Mouse (Mus musculus): Measurements from ENCODE around the gene Gimap1. TPM values are rescaled to one million over a fixed set of nuclear protein-coding genes. Genes with fewer than 3 reads are reported as not detected.

The Gimap1 gene
- polyA plus RNA-seq, 1 experiment from 2014 or later, result 5.6 TPM

DNA sequence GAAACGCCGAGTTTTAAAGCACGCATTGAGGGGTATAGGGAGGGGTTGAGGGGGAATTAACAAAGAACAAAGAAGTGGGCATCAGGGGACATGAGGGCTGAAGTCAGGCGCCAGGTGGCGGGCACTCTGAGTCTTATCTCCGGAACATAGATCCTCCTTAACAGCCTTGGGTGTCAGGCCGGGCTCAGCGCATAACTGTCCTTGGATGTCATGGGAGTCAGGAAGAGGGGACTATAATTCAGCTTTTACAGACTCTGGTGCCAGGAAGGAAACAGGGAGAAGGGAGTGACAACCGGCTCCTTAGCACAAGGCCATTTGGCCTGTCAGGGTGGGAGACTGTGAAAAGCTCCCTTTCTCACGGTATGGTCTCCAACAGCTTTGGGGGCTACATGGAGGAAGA, 25.6 kb downstream of the Gimap1 start:
- ATAC-seq (replicated peaks; ENCODE audit: insufficient number of reproducible peaks, low FRiP score, low TSS enrichment, low read depth) (no peak), DNase-seq (ENCODE audit: low spot score) (no peak)
- Histone ChIP-seq H3K27ac (replicated peaks; ENCODE audit: low read depth, low read length) (no peak overlapping the region), H3K4me3 (ENCODE audit: low read depth, low read length) (no peak overlapping the region), H3K9ac (replicated peaks; ENCODE audit: low read length) (no peak overlapping the region), H3K27me3 (ENCODE audit: control insufficient read depth, insufficient read depth, low read length) (no peaks in the 10 kb centered on the region), H3K4me2 (ENCODE audit: low read depth, low read length) (no peak overlapping the region), H3K4me1 (ENCODE audit: control insufficient read depth, insufficient read depth, low read length) (no peaks in the 10 kb centered on the region), H3K36me3 (replicated peaks; ENCODE audit: control insufficient read depth, insufficient read depth, low read depth, low read length) (no peaks in the 10 kb centered on the region), H3K9me3 (replicated peaks; ENCODE audit: control insufficient read depth, low read length) (no peaks in the 10 kb centered on the region)
- WGBS, result 90% methylated on average over 10 of the region's 10 CpGs

DNA sequence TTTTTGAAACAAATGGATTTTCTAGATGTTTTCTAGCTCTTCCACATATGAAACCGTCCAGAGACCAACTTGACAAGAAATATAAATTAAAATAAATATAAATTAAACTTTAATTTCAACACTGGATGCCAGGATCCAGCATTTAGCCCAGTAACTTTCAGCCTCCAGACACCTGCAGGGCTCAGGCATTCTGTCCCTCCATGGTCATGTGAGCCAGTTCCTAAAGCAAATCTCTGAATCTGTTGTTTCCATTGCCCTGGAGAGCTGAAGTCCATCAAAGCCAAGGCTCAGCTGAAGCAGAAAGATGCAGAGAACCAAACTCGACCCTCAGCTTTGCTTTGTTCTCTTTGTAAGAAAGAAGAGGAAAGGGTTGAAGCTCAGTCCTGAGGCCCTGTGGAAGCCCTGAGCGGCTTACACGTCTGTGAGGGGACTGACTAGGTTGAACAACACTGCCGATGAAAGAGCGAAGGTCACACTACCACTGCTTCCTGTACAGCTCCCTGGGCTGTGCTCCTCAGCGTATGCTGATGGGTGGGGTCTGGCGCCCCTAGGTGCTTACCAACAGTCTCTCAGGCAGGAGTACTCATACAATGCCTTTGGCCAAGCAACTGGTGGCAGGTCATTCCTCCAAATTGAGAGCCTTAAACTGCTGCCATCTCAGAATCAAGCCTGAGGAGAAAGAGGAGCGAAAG, 29.5 kb downstream of the Gimap1 start:
- Histone ChIP-seq H3K4me1 (ENCODE audit: control insufficient read depth, insufficient read depth, low read length) (no peaks in the 10 kb centered on the region), H3K9me3 (replicated peaks; ENCODE audit: control insufficient read depth, low read length) (no peaks in the 10 kb centered on the region), H3K4me3 (ENCODE audit: low read depth, low read length) (no peak overlapping the region), H3K27ac (replicated peaks; ENCODE audit: low read depth, low read length) (no peak overlapping the region), H3K27me3 (ENCODE audit: control insufficient read depth, insufficient read depth, low read length) (no peaks in the 10 kb centered on the region), H3K4me2 (ENCODE audit: low read depth, low read length) (no peak overlapping the region), H3K9ac (replicated peaks; ENCODE audit: low read length) (no peak overlapping the region), H3K36me3 (replicated peaks; ENCODE audit: control insufficient read depth, insufficient read depth, low read depth, low read length) (no peaks in the 10 kb centered on the region)
- no peak for ATAC-seq (replicated peaks; ENCODE audit: insufficient number of reproducible peaks, low FRiP score, low TSS enrichment, low read depth)
- no peak for DNase-seq (ENCODE audit: low spot score)
- 62% methylated on average over 9 of the region's 9 CpGs for WGBS

DNA sequence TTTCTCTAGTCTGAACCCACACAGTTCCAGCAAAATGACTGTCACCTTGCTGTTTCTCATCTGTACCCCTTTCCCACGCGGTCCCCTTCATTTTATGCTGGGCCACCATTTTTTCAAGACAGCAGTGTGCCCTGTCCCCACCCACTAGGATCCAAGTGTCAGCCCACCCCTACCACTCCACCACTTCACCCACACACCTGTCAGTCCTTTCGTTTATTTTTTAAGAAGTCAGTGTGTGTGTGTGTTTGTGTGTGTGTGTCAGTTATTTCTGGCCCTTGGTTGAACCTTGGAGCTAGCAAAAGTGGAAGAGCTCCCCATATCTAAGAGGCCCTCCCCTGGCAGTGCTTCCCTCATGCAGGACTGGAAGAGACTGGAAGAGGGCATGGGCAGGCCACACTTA, 30.1 kb downstream of the Gimap1 start:
- ATAC-seq (replicated peaks; ENCODE audit: insufficient number of reproducible peaks, low FRiP score, low TSS enrichment, low read depth) (no peak), DNase-seq (ENCODE audit: low spot score) (no peak)
- Histone ChIP-seq H3K4me3 (ENCODE audit: low read depth, low read length) (no peak overlapping the region), H3K4me1 (ENCODE audit: control insufficient read depth, insufficient read depth, low read length) (no peaks in the 10 kb centered on the region), H3K9me3 (replicated peaks; ENCODE audit: control insufficient read depth, low read length) (no peaks in the 10 kb centered on the region), H3K4me2 (ENCODE audit: low read depth, low read length) (no peak overlapping the region), H3K27me3 (ENCODE audit: control insufficient read depth, insufficient read depth, low read length) (no peaks in the 10 kb centered on the region), H3K27ac (replicated peaks; ENCODE audit: low read depth, low read length) (no peak overlapping the region), H3K9ac (replicated peaks; ENCODE audit: low read length) (no peak overlapping the region), H3K36me3 (replicated peaks; ENCODE audit: control insufficient read depth, insufficient read depth, low read depth, low read length) (no peaks in the 10 kb centered on the region)
- 87% methylated on average over 3 of the region's 3 CpGs for WGBS

DNA sequence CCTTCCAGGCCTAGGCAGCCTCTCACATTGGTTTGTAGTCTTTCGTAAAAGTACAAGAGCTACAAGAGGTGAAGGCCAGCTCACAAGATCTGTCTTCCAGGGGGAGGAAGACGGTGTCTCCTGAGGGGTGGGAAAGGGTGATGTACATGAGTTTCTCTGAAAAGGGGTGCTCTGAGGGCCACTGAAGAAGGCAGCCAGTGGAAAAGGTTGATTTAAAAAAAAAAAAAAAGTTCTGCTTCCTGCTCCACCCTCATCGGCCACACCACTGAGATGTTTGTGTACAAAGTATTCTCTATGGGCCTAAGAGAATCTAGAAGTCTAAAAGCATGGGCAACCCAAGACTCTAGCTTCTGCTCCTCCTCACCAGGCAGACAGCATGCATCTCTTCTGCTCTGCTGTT, 31.8 kb downstream of the Gimap1 start, which contains the start of gene Gimap3:
TSS of gene Gimap3 (minus strand) at position 156 of the 400 bp plus-strand sequence.
- 84% methylated on average over 3 of the region's 3 CpGs for whole genome bisulfite sequencing
- DNase-seq (ENCODE audit: low spot score), result no peak
- no peak within 1 kb of the TSS for H3K4me2 ChIP-seq (ENCODE audit: low read depth, low read length)
- H3K36me3 ChIP-seq (replicated peaks; ENCODE audit: control insufficient read depth, insufficient read depth, low read depth, low read length), result no peaks in the 10 kb centered on the region
- H3K4me3 ChIP-seq (ENCODE audit: low read depth, low read length), result no peak within 1 kb of the TSS
- ATAC-seq (replicated peaks; ENCODE audit: insufficient number of reproducible peaks, low FRiP score, low TSS enrichment, low read depth), result no peak
- H3K27ac ChIP-seq (replicated peaks; ENCODE audit: low read depth, low read length), result no peak within 1 kb of the TSS
- no peaks in the 10 kb centered on the region for H3K27me3 ChIP-seq (ENCODE audit: control insufficient read depth, insufficient read depth, low read length)
- H3K9me3 ChIP-seq (replicated peaks; ENCODE audit: control insufficient read depth, low read length), result no peaks in the 10 kb centered on the region
- no peak within 1 kb of the TSS for H3K9ac ChIP-seq (replicated peaks; ENCODE audit: low read length)
- no peaks in the 10 kb centered on the region for H3K4me1 ChIP-seq (ENCODE audit: control insufficient read depth, insufficient read depth, low read length)

DNA sequence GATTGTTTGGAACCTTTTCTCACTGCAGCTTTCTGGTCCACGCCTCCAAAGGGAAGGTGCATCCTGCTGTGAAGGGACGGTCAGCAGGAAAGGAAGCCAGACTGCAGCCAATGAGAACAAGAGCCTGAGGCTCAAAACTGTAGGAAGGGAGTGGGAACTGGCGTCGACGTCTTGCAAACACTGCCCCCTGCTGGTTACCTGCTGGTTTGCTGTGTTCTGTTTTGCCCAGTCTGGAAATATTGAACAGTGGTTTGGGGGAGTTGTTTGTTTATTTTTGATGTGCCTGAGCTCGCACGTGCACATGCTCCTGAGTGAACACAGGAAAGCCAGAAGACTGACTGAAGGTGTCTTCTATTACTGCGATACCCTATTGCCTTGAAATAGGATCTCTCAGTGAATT, 33.2 kb downstream of the Gimap1 start:
- Histone ChIP-seq H3K27me3 (ENCODE audit: control insufficient read depth, insufficient read depth, low read length) (no peaks in the 10 kb centered on the region), H3K4me3 (ENCODE audit: low read depth, low read length) (no peak overlapping the region), H3K36me3 (replicated peaks; ENCODE audit: control insufficient read depth, insufficient read depth, low read depth, low read length) (no peaks in the 10 kb centered on the region), H3K4me2 (ENCODE audit: low read depth, low read length) (no peak overlapping the region), H3K27ac (replicated peaks; ENCODE audit: low read depth, low read length) (no peak overlapping the region), H3K9me3 (replicated peaks; ENCODE audit: control insufficient read depth, low read length) (no peaks in the 10 kb centered on the region), H3K9ac (replicated peaks; ENCODE audit: low read length) (no peak overlapping the region), H3K4me1 (ENCODE audit: control insufficient read depth, insufficient read depth, low read length) (no peaks in the 10 kb centered on the region)
- no peak for ATAC-seq (replicated peaks; ENCODE audit: insufficient number of reproducible peaks, low FRiP score, low TSS enrichment, low read depth)
- DNase-seq (ENCODE audit: low spot score), result peak; percentile 86
- WGBS, result 9% methylated on average over 8 of the region's 8 CpGs

DNA sequence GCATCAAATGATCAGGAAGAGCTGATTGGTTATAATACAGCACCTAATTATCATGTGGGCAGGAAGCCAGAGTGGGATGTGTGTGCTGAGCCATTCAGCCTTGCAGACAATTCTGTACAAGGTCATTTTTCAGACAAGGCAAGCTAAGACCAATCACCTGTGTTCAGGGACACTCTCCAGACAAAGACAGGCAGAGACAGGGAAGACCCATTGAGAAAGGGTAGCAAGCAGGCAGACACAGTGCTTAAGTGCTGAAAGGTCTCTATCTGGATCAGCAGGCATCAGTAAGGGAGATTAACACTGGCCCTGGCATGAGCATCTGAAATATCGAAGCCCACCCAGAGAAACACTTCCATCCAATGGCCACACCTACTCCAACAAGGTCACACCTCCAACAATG, 45.6 kb downstream of the Gimap1 start:
- no peaks in the 10 kb centered on the region for H3K9me3 ChIP-seq (replicated peaks; ENCODE audit: control insufficient read depth, low read length)
- no peak overlapping the region for H3K4me2 ChIP-seq (ENCODE audit: low read depth, low read length)
- DNase-seq (ENCODE audit: low spot score), result no peak
- no peaks in the 10 kb centered on the region for H3K4me1 ChIP-seq (ENCODE audit: control insufficient read depth, insufficient read depth, low read length)
- H3K36me3 ChIP-seq (replicated peaks; ENCODE audit: control insufficient read depth, insufficient read depth, low read depth, low read length), result no peaks in the 10 kb centered on the region
- ATAC-seq (replicated peaks; ENCODE audit: insufficient number of reproducible peaks, low FRiP score, low TSS enrichment, low read depth), result no peak
- 93% methylated on average over 1 of the region's 1 CpGs for WGBS
- H3K27ac ChIP-seq (replicated peaks; ENCODE audit: low read depth, low read length), result no peak overlapping the region
- H3K4me3 ChIP-seq (ENCODE audit: low read depth, low read length), result no peak overlapping the region
- no peaks in the 10 kb centered on the region for H3K27me3 ChIP-seq (ENCODE audit: control insufficient read depth, insufficient read depth, low read length)
- no peak overlapping the region for H3K9ac ChIP-seq (replicated peaks; ENCODE audit: low read length)

DNA sequence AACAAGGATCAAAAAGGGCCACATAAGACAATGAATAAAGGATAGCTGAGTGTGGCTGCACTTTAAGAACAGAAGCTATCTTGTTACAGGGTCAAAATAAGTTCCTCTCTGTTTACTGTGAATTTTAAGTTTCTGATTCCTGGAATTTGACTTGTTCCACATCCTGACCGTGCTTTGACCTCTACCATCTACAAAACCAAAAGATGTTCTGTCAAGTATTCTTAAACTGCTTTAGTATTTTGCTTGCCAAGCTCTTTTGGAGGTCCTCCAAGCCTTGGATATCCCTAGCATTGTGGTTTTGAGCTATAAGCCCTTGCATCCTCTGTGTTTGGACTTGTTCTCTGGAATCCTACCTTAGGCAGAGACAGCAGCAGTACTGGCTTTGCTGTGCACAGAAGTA, 46.3 kb downstream of the Gimap1 start:
- Histone ChIP-seq H3K4me3 (ENCODE audit: low read depth, low read length) (no peak overlapping the region), H3K9ac (replicated peaks; ENCODE audit: low read length) (no peak overlapping the region), H3K4me2 (ENCODE audit: low read depth, low read length) (no peak overlapping the region), H3K27ac (replicated peaks; ENCODE audit: low read depth, low read length) (no peak overlapping the region), H3K36me3 (replicated peaks; ENCODE audit: control insufficient read depth, insufficient read depth, low read depth, low read length) (no peaks in the 10 kb centered on the region), H3K27me3 (ENCODE audit: control insufficient read depth, insufficient read depth, low read length) (no peaks in the 10 kb centered on the region), H3K4me1 (ENCODE audit: control insufficient read depth, insufficient read depth, low read length) (no peaks in the 10 kb centered on the region), H3K9me3 (replicated peaks; ENCODE audit: control insufficient read depth, low read length) (no peaks in the 10 kb centered on the region)
- ATAC-seq (replicated peaks; ENCODE audit: insufficient number of reproducible peaks, low FRiP score, low TSS enrichment, low read depth), result no peak
- no peak for DNase-seq (ENCODE audit: low spot score)
- 63% methylated on average over 1 of the region's 1 CpGs for WGBS

DNA sequence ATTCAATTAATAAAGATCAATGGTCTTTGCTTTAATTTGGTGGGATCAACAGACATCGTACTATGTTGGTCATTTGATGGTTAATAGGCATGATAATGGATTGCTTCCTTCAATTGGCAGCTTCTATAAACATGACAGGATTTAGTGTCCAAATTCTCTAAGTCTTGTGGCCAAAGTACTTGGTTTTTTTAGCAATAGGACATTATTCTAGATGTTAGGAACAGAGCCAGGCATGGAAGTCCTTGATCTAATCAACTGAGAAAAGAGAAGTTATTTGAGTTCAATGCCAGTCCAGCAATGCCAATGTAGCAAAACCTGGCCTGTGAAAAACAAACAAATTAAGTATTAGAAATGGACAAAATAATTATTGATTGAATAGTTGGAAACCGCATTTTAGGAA, 46.7 kb downstream of the Gimap1 start:
- no peaks in the 10 kb centered on the region for H3K4me1 ChIP-seq (ENCODE audit: control insufficient read depth, insufficient read depth, low read length)
- ATAC-seq (replicated peaks; ENCODE audit: insufficient number of reproducible peaks, low FRiP score, low TSS enrichment, low read depth) (no peak), DNase-seq (ENCODE audit: low spot score) (no peak)
- no peak overlapping the region for H3K4me2 ChIP-seq (ENCODE audit: low read depth, low read length)
- H3K36me3 ChIP-seq (replicated peaks; ENCODE audit: control insufficient read depth, insufficient read depth, low read depth, low read length), result no peaks in the 10 kb centered on the region
- no peak overlapping the region for H3K4me3 ChIP-seq (ENCODE audit: low read depth, low read length)
- 76% methylated on average over 2 of the region's 2 CpGs for WGBS
- no peak overlapping the region for H3K27ac ChIP-seq (replicated peaks; ENCODE audit: low read depth, low read length)
- H3K9me3 ChIP-seq (replicated peaks; ENCODE audit: control insufficient read depth, low read length), result no peaks in the 10 kb centered on the region
- H3K9ac ChIP-seq (replicated peaks; ENCODE audit: low read length), result no peak overlapping the region
- H3K27me3 ChIP-seq (ENCODE audit: control insufficient read depth, insufficient read depth, low read length), result no peaks in the 10 kb centered on the region
